Mouse (Mus musculus): ENCODE results near the gene 4932438A13Rik.

4932438A13Rik gene

GRCm38 (mm10) chr3:36862721-36863275 is at the start of gene 4932438A13Rik:
TSS of gene 4932438A13Rik (plus strand) at chr3:36863104.
- peak; percentile 91 for DNase-seq (ENCODE audit: low read depth, low spot score)

DNA sequence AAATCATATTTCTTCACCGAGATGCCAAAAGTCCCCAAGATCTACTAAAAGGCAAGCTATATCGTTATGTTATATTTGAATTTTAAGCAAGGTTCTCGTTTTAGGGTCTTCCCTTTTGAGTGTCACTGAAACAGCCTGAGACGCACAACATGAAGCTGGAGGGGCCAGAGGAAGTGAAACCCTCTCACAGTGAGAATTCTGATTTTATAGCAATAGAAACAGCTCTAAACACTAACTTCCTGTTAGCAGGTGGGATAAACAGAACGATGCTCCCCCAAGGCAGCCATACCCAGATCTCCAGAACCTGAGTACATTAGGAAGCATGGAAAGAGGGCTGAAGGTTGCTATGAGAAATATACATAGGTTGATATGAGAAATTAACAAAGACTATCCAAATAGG is 46.3 kb upstream of the 4932438A13Rik start:
- no peak for DNase-seq (ENCODE audit: low read depth, low spot score)

GRCm38 (mm10) chr3:36819402-36819801 is 43.5 kb upstream of the 4932438A13Rik start:
- no peak for DNase-seq (ENCODE audit: low read depth, low spot score)

GRCm38 (mm10) chr3:36821037-36821436 is 41.9 kb upstream of the 4932438A13Rik start:
- no peak for DNase-seq (ENCODE audit: low read depth, low spot score)

DNA sequence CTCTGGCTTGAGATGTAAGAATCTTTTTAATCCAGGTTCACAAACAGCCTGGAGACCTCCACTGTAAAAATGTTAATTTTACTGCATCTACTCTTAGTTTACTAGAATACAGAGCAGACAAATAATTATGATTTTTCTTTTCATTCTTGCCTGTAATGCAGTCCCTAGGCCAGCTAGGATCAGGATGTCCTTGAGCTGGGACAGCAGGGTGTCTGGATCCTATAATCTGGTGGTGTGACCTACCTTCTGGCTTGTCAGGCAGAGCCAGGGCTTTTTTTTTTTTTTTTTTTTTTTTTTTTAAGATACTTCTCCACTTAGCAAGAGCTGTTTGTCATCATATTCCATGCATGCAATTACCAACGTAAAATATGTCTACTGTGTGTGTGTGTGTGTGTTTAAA is 37.8 kb upstream of the 4932438A13Rik start:
- no peak for DNase-seq (ENCODE audit: low read depth, low spot score)

DNA sequence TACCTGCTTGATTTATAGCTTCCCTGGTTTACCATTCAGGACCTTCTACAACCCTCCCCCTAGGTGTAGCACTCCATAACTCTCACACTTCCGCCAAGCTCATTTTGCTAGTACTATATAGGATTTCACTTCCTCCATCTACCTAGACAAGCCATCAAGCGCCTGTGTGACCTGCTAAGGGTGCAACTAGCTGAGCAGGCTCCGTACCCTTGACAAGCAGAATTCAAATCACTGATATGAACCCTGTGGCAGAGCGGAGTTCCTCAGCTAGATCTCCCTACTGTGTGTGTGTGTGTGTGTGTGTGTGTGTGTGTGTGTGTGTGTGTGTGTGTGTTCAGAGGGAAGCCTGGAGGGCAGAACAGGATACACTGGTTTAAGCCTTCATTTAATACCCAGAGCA is 37.4 kb upstream of the 4932438A13Rik start:
- no peak for DNase-seq (ENCODE audit: low read depth, low spot score)

- DNase-seq (ENCODE audit: low read depth, low spot score) = no peak
Measured at GRCm38 (mm10) chr3:36827274-36828025, 35.5 kb upstream of the 4932438A13Rik start.

DNA sequence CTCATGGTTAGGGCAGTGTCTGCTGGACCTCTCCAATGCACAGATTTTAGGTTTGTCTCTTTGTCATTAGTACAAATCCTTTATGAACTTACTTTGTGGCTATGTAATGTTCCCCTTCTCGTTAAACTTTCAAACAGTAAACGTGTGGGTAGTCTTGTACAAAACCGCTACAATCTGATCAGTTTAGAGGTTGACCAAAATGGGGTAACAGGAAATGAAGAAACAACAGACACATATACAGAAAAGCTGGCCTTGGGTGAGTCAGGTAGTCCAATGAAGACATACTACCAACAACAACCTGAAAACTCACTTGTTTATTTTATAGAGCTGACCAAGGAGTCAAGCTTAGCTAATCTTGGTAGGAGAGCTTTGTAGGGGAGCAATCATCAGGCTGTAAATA is 32.7 kb upstream of the 4932438A13Rik start:
- DNase-seq (ENCODE audit: low read depth, low spot score) = no peak

GRCm38 (mm10) chr3:36834426-36834825 is 28.5 kb upstream of the 4932438A13Rik start:
- no peak for DNase-seq (ENCODE audit: low read depth, low spot score)

GRCm38 (mm10) chr3:36834832-36835231 is 28.1 kb upstream of the 4932438A13Rik start:
- DNase-seq (ENCODE audit: low read depth, low spot score) = no peak

GRCm38 (mm10) chr3:36835525-36836203 is 27.2 kb upstream of the 4932438A13Rik start:
- DNase-seq (ENCODE audit: low read depth, low spot score) = no peak

GRCm38 (mm10) chr3:36836833-36837232 is 26.1 kb upstream of the 4932438A13Rik start:
- no peak for DNase-seq (ENCODE audit: low read depth, low spot score)

DNA sequence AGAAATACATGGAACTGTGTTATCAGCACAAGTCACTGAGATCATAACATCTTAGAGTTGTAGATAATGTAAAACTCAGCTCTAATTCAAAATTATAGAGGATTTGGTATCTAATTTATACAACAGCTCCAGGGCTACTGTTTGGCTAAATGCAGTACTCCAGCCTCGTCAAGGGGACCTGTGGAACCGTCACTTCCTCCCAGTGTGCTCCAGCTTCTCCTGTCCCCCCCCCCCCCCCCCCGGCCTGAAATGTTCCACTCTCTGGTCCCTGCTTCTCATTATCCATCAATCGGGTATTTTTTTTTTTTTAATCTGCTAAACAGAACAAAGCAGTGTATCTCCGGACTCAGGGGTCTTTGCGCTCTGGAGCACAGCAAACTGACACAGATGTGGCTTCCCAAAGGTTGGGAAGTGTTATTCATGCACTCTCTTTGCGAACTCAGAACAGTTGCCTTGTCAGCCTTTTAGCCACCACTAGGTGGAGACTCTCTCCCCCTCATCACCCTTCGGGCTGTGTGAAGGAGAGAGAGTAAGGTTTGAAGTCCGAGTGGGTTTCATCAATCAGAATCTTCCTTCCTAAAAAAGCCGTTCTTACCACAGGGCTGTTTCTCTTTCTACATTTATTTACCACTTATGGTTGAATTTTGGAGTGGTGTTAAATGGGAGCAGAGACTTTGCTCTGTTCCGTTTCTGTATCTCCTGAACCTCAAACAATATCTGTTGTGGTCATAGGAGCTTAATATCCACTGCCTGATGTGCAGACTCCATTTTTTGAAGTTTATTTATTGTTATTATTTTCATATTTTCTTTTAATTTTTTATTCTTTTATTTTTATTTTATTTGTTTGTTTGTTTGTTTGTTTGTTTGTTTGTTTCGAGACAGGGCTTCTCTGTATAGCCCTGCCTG is 22.0 kb upstream of the 4932438A13Rik start:
- DNase-seq (ENCODE audit: low read depth, low spot score) = no peak

DNA sequence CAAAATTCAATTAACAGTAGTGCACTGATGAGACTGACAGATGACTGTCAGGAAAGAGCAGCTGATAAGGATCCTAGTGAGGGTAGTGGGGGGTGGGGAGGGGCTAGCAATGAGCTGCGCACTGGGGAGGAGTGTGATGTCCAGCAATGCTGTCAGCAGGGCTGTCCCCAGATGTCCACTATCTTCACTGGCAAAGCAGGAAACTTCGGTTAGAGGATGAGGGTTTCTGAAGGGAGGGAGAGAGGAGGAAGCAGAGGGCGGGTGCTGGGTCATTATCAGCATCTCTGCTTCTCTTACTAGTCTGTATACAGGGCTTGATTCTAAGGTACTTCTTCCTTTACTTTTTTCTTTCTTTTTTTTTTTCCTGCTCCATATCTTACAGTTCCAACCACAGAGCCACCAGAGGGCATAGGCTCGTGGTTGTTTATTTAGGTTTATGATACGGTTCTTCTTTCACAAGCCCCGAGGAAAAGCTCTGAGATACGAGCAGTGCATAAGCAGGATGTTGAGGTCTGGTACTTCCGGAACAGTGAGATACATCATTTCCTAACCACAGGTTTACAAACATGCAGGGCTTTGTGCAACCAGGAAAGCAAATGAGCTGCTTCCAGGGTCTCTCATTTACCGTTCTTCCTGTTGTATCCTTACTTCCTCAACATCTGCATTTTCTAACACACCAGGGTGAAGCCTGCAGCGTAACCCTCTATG is 9.0 kb upstream of the 4932438A13Rik start:
- DNase-seq (ENCODE audit: low read depth, low spot score) = no peak

- no peak for DNase-seq (ENCODE audit: low read depth, low spot score)
Measured at GRCm38 (mm10) chr3:36861411-36862410, 1.2 kb upstream of the 4932438A13Rik start.

DNA sequence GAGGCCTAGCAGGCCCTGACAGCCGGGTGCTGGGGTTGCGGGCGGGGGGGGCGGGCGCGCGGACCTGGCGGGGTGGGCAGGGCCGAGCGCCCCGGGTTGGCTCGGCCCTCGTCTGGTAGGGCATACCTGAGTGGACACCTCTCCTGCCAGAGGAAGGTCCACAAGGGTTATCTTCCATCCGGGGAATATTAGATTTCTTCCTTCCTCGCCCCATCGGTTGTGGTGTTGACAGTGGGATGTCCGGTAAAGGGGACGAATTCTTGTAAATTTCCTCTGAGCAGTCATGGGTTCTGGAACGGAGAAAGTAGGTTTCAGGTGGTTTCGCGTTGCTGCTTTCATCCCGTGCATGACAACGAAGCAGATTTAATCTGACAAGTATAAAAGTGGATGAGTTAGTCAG is 523 bp downstream of the 4932438A13Rik start:
- DNase-seq (ENCODE audit: low read depth, low spot score) = no peak

GRCm38 (mm10) chr3:36863881-36864280 is 977 bp downstream of the 4932438A13Rik start:
- DNase-seq (ENCODE audit: low read depth, low spot score) = no peak

DNA sequence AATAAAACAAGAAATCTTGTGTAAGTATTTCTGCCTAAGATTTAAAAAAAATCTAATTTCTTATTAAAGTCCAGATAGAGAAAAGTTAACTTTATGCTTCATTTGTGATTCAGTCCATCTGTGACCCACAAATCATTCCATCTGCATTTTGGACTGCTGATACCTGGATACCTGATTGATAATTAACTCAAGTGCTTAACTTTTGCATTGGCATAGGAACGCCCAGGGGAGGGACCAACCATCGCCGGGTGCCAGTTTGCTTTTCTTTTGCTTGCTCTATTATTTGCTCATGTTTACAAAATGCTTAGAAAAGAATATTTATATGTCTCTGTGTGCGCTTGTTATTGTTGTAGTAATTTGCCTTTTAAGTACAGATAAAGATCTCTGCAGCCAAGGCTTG is 1.6 kb downstream of the 4932438A13Rik start:
- DNase-seq (ENCODE audit: low read depth, low spot score) = no peak

GRCm38 (mm10) chr3:36905372-36905771 is 42.5 kb downstream of the 4932438A13Rik start:
- DNase-seq (ENCODE audit: low read depth, low spot score) = no peak

- DNase-seq (ENCODE audit: low read depth, low spot score) = no peak
Measured at GRCm38 (mm10) chr3:36917832-36918231, 54.9 kb downstream of the 4932438A13Rik start.

All from c-Kit-negative CD71-positive TER-119-positive erythroid progenitor cells, embryonic 14.5 days (primary cell).